Mouse (Mus musculus): ENCODE results near the gene Cdkn2c.
A peak's percentile ranks its signal among the peaks of the same experiment; 100 is the strongest.

DNA sequence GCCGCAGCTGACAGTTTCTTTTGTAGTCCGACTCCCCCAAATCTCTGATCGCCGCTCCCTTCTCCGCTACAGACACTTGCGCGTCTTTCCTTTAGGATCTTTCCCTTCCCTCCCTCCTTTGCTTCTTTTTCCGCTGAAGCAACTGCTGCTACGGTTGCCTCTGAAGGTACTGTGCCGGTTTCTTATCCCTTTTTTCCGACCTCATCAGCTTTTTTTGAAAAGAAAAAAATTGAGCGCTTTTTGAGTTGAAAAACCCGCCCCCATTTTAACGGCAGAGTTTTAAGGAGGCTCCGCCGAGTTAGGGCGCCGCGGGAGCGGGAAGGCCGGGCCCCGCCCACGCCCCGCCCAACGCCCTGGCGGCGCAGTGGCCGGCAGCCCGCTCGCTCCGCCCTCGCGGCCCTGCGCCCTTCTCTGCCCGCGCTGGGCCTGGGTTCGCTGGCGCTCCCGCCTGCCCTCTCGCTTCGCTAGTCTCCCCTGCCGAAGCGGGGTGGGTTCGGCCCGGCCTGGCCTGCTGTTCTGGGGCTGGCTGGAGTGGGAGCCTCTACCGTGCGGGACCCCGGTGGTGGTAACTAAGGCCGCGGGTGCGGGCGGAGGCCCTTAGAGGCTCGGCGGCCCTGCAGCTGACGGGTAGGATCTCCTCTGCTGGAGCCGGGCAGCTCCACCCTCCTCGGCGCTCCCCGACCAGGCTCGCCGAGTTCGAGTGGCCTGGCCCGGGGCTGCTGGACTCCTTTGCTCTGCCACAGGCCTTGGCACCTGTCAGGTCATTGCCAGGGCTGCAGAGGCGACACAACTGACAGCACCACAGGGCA is at the start of gene Cdkn2c:
- TF ChIP-seq POLR2A (IDR thresholded peaks at IDR 0.05; ENCODE audit: control insufficient read depth in 1 of 2, insufficient read depth in 1 of 2, low read depth in 1 of 2, low read length in 2 of 2, poor library complexity in 1 of 2) (peak; percentile 79 to 87), GABPA (IDR thresholded peaks at IDR 0.05; ENCODE audit: low read depth, low read length) (no peak), SMC3 (IDR thresholded peaks at IDR 0.05; ENCODE audit: low read depth, low read length) (no peak), MAFK (IDR thresholded peaks at IDR 0.05; ENCODE audit: borderline replicate concordance, low read depth, low read length) (peak; percentile 67; the same call in 1 of the 2 replicates), POLR2AphosphoS5 (IDR thresholded peaks at IDR 0.05; ENCODE audit: borderline replicate concordance, low read depth, low read length) (no peak), SIN3A (IDR thresholded peaks at IDR 0.05; ENCODE audit: low read length) (peak; percentile 95), TCF12 (IDR thresholded peaks at IDR 0.05; ENCODE audit: low read depth, low read length) (0 out of 2 replicates have a peak, but pooled peaks have one; percentile 9)
